Mouse (Mus musculus) heart, embryonic 12.5 days (tissue): Measurements from ENCODE around the gene Disp2. TPM values are rescaled to one million over a fixed set of nuclear protein-coding genes. Genes with fewer than 3 reads are reported as not detected.
A peak's percentile ranks its signal among the peaks of the same experiment; 100 is the strongest.

ENCODE experiments used
- ATAC-seq: fragments of 200-750 bp; cut with Nextera tagmentation; 2 replicates; pipeline ENCODE4 v1.8.0; 2017; ENCODE audit warnings: moderate TSS enrichment, moderate library complexity; ENCODE audit not compliant: insufficient number of reproducible peaks, low FRiP score
- H3K27ac ChIP-seq: fragments of 300-500 bp; sonication (generic); 2 replicates; pipeline ENCODE4 v1.5.1; 2016; ENCODE audit warnings: mild to moderate bottlenecking, moderate library complexity; ENCODE audit not compliant: poor library complexity, severe bottlenecking
- H3K27me3 ChIP-seq: fragments of 300-500 bp; sonication (generic); replicated peaks from 2 replicates; pipeline ENCODE4 v1.6.1; 2016; ENCODE audit warnings: mild to moderate bottlenecking, moderate library complexity
- H3K36me3 ChIP-seq: fragments of 300-500 bp; sonication (generic); 2 replicates; pipeline ENCODE4 v1.6.1; 2016; ENCODE audit warnings: mild to moderate bottlenecking, moderate library complexity
- H3K4me1 ChIP-seq: fragments of 300-500 bp; sonication (generic); replicated peaks from 2 replicates; pipeline ENCODE4 v1.6.1; 2016; ENCODE audit warnings: mild to moderate bottlenecking
- H3K4me2 ChIP-seq: fragments of 300-500 bp; sonication (generic); 2 replicates; pipeline ENCODE4 v1.6.1; 2016; ENCODE audit warnings: mild to moderate bottlenecking, moderate library complexity
- H3K4me3 ChIP-seq: fragments of 300-500 bp; sonication (generic); 2 replicates; pipeline ENCODE4 v1.5.1; 2016; ENCODE audit warnings: mild to moderate bottlenecking
- H3K9ac ChIP-seq: fragments of 300-500 bp; sonication (generic); 2 replicates; pipeline ENCODE4 v1.6.1; 2016; ENCODE audit warnings: mild to moderate bottlenecking, moderate library complexity
- H3K9me3 ChIP-seq: fragments of 300-500 bp; sonication (generic); replicated peaks from 2 replicates; pipeline ENCODE4 v1.6.1; 2016; ENCODE audit warnings: mild to moderate bottlenecking, moderate library complexity
- WGBS: fragments of 180-500 bp; shearing (Covaris S2); methylation state at CpG from one replicate; pipeline ENCODE4 v1.1.7; 2016; 5-methylcytosine and 5-hydroxymethylcytosine counted together
- polyA plus RNA-seq: library from polyadenylated mRNA; unstranded; fragments of >200 nt; fragmentation: Nextera tagmentation; extraction: Ambion mirVana; gene quantifications from 2 replicates; pipeline ENCODE4 v1.2.1, GENCODE M21; 2016

Disp2 gene
- polyA plus RNA-seq, 1 experiment from 2014 or later, result 0.23 TPM

DNA sequence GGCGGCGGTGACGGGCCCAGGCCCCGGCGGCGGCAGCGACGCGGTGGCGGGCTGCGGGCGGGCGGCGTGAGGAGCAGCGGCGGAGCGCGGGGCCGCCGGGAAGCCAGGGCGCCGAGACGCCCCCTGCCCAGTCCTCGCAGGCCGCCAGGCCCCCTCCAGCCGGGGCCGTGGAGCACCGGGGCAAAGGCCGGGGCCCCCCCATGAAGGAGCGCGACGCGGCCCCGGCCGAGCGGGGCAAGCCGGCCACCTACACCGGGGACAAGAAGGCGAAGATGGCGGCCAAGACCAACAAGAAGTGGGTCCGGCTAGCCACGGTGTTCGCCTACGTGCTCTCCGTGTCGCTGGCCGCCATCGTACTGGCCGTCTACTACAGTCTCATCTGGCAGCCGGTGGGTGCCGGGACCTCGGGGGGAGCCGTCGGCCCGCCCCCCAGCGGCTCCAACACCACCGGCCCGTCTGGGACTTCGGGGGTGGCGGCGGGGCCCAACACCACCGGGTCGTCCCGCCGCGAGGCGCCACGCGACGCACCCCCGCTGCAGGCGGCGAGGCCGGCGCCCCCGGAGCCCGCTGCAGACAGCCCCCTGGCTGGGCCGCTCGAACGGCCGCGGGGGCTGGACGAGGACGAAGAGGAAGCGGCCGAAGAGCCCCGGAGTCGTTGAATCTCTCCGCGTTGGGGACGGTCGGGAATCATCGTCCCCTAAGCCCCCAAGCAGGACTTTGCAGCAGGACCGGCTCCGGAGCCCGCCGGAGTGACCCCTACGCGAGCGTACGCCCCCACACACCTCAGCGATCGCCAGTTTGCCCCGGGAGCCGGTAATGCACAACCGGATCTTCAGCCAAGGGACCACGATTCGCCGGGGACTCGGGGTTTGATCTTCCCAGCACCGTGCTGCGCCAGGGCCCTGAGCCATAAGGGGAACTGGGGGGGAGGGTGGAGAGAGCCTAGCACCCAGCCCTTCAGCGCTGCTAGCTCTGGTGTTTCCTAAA, 33.3 kb upstream of the Disp2 start:
- Histone ChIP-seq H3K4me1 (peaks cover 49% of the 10 kb centered on the region), H3K9ac (peak overlapping the region; percentile 96), H3K36me3 (peaks cover 15% of the 10 kb centered on the region; the same call in 1 of the 2 replicates), H3K9me3 (no peaks in the 10 kb centered on the region), H3K27me3 (peaks cover 14% of the 10 kb centered on the region), H3K4me3 (peak overlapping the region; percentile 94), H3K27ac (peak overlapping the region; percentile 76), H3K4me2 (peak overlapping the region; percentile 86)
- WGBS, result 2% methylated on average over 102 of the region's 113 CpGs
- peak; percentile 47 for ATAC-seq

DNA sequence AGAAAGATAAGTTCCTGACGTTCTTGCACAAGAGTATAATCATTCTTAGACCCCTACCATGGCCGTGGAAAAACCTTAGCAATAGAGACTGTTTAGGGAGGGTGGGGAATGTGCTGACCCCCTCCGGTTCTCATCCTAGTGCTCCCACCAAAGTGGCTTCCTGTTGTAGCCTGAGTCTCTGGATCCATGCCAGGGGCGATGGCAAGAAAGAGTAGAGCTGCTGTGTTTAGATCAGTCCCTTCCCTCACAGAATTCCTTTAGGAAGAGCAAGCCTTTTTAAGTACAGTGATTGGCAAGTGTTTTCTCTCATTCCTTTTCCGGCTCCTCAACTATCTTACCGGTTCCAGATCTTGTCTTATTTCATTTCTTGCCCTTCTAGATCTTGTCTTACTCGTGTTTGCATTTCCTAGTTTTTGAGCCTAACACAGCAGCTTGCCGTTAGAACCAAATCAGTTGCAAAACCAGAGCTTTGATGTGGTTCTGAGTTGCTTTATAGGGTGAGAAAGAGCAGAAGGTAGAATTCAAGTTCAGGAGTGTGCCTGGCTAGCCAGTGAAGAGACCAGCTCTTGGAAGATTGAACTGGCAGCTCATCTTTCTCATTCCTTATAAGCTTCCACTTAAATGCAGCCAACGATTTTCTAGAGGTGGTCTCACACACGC, 32.1 kb upstream of the Disp2 start:
- no peak for ATAC-seq
- peak overlapping the region; percentile 96 for H3K9ac ChIP-seq
- H3K27me3 ChIP-seq, result peaks cover 7% of the 10 kb centered on the region
- peak overlapping the region; percentile 86 for H3K4me2 ChIP-seq
- H3K27ac ChIP-seq, result peak overlapping the region; percentile 76; the same call in 1 of the 2 replicates
- H3K4me1 ChIP-seq, result peaks cover 61% of the 10 kb centered on the region
- peaks cover 15% of the 10 kb centered on the region; the same call in 1 of the 2 replicates for H3K36me3 ChIP-seq
- peak overlapping the region; percentile 94 for H3K4me3 ChIP-seq
- 24% methylated on average over 10 of the region's 10 CpGs for WGBS
- H3K9me3 ChIP-seq, result no peaks in the 10 kb centered on the region

DNA sequence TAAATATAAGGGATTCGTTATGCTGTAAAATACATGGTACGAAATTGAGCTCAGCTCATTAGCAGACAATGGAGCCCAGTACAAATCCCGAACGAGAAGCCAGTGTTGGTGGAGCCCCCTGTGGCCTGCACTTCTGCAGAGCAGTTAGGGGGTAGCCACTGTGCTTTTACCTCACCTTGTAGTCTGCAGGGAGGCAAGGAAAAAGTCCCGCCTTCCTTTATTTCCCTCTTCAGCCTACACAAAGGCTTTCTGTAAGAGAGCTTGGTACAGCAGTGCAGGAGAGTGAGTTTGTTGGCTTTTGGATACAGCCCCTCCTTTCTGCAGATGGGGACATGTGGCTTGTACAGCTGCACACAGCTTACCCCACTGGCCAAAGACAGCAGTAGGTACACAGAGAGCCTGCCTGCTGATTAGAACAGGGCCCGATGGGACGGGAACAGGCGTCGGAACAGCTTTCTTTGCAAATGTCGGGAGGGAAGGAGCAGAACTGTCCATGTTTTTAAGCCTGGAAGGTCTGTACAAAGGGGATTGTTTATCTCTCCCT, 30.1 kb upstream of the Disp2 start:
- no peak for ATAC-seq
- Histone ChIP-seq H3K4me1 (peaks cover 69% of the 10 kb centered on the region), H3K27ac (peak overlapping the region; percentile 89; the same call in 1 of the 2 replicates), H3K9me3 (no peaks in the 10 kb centered on the region), H3K4me2 (peak overlapping the region; percentile 40), H3K36me3 (peaks cover 15% of the 10 kb centered on the region; the same call in 1 of the 2 replicates), H3K27me3 (peaks cover 2% of the 10 kb centered on the region; the same call in 1 of the 2 replicates), H3K9ac (peak overlapping the region; percentile 57), H3K4me3 (0 out of 2 replicates have a peak overlapping the region, but pooled peaks have one; percentile 2)
- 54% methylated on average over 10 of the region's 10 CpGs for WGBS

DNA sequence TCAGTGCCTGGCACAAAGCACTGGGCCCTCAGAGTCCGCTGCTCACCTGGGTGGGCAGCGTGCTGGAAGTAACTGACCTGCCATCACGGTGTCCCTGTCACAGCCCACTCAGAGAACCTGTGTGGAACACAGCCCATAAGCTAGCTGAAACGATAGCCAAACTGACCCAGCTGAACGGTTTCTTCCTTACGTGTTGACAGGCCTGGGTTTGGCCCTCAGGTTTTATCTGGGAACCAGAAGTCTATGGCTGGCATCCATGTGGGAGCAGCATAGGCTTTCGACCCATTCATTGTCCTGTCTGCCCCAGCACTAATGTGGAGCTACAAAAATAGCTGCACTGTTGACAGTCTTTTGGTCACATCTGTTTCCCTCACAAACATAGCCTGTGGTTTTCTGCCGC, 29.0 kb upstream of the Disp2 start:
- no peak for ATAC-seq
- Histone ChIP-seq H3K9me3 (no peaks in the 10 kb centered on the region), H3K27ac (peak overlapping the region; percentile 89), H3K9ac (peak overlapping the region; percentile 57; the same call in 1 of the 2 replicates), H3K4me1 (peaks cover 62% of the 10 kb centered on the region), H3K36me3 (peaks cover 15% of the 10 kb centered on the region; the same call in 1 of the 2 replicates), H3K27me3 (no peaks in the 10 kb centered on the region), H3K4me2 (peak overlapping the region; percentile 40), H3K4me3 (no peak overlapping the region)
- WGBS, result 40% methylated on average over 8 of the region's 8 CpGs

DNA sequence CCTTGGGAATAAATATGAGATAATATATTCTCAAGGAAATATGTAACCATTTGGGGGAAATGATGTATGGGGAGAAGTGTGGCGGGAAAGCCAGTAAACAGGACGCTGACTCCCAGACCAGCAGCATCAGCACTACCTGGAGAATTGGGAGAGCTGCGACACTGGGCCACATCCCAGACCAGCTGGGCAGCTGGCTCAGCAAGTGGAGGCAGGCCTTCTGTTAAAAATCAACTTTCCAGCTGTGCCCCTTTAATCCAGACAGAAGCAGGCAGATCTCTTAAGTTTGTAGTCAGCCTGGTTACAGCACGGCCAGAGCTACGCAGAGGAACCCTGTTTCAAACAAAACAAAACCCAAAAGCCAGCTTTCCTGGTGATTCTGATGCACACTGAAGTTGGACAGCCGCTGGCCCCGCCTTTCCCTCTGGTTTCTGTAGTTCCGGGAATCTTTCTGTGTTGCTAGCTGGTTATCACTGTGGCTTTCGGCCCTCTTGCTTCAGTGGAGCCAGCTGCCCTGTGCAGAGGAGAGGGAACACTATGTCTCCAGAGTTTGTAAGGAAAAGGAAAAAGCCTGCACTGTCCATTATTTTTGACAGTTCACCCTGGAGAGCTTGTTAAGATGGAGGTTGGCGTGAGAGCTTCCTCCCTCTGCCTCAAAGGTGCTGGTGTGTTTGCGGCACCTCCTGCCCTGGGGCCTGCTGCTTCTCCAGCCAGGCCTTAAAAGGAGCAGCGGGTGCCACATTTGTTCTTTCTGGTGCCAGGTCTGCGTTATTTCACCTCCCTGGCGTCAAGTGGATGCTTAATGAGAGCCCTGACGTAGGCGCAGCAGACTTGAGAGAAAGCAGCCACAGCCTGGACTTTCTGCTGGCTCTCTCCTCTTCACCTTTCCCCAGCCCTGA, 27.4 kb upstream of the Disp2 start:
- peak overlapping the region; percentile 46 for H3K9ac ChIP-seq
- H3K36me3 ChIP-seq, result peaks cover 16% of the 10 kb centered on the region
- H3K4me1 ChIP-seq, result peaks cover 59% of the 10 kb centered on the region
- peak overlapping the region; percentile 81 for H3K27ac ChIP-seq
- H3K9me3 ChIP-seq, result no peaks in the 10 kb centered on the region
- peaks cover 7% of the 10 kb centered on the region for H3K27me3 ChIP-seq
- peak overlapping the region; percentile 19 for H3K4me2 ChIP-seq
- 44% methylated on average over 16 of the region's 16 CpGs for WGBS
- ATAC-seq, result peak; percentile 37; the same call in 1 of the 2 replicates
- no peak overlapping the region for H3K4me3 ChIP-seq

DNA sequence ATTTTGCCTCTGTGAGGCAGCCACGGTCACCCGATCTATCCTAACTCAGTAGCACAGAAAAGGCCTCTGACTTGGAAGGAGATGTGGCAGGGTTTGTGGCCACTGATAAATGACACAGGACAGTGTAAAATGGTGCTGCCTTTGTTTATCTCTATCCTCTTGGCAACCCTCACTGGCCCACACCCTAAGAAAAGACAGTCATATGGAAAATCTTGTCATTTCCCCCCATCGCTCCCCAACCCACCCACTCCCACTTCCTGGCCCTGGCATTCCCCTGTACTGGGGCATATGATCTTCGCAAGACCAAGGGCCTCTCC, 26.8 kb upstream of the Disp2 start:
- Histone ChIP-seq H3K4me3 (no peak overlapping the region), H3K36me3 (peaks cover 22% of the 10 kb centered on the region), H3K9me3 (no peaks in the 10 kb centered on the region), H3K27me3 (peaks cover 11% of the 10 kb centered on the region), H3K4me1 (peaks cover 53% of the 10 kb centered on the region), H3K4me2 (peak overlapping the region; percentile 19; the same call in 1 of the 2 replicates), H3K9ac (0 out of 2 replicates have a peak overlapping the region, but pooled peaks have one; percentile 46), H3K27ac (peak overlapping the region; percentile 81)
- peak; percentile 59; the same call in 1 of the 2 replicates for ATAC-seq
- WGBS, result 44% methylated on average over 4 of the region's 4 CpGs

DNA sequence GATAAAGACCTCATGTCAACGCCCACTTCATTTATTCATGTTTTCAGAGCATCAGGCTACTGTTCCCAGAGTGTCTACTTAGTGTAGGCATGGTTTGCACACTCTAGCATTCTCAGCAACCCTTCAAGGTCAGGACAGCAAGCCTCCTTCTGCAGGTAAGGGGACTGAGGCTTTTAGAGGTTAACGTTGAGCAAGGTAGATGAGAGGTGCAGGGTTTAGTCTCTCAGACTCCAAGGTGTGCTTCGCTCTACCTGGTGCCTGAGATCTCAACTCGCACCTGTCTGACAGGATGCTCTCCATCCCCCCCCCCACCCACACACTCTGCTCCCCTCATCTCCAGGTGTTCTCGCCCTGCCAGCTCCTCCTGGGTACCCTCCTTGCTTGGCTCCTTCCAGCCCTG, 25.4 kb upstream of the Disp2 start:
- no peak for ATAC-seq
- 87% methylated on average over 5 of the region's 5 CpGs for WGBS

DNA sequence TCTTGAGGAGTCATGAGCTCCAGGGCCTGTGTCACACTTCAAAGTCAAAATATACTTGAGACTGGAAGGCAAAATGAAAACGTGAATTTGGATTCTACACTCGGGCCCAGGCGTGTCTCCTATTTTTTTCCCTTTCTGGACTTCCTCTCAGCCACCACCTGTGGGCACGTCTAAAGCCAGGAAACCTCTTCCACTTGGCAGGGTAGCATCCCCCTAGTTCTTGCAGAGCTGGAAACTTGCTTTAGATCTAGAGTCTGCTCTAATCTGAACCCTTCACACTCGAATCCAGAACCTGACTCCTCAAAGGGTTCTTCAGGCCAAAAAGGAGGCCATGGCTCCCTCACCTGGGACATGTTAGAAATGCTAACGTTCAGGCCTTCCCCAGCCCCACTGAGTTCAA, 24.1 kb upstream of the Disp2 start:
- 77% methylated on average over 6 of the region's 6 CpGs for WGBS
- Histone ChIP-seq H3K9ac (no peak overlapping the region), H3K36me3 (peaks cover 19% of the 10 kb centered on the region), H3K27me3 (peaks cover 18% of the 10 kb centered on the region), H3K9me3 (no peaks in the 10 kb centered on the region), H3K27ac (no peak overlapping the region), H3K4me2 (no peak overlapping the region), H3K4me3 (no peak overlapping the region), H3K4me1 (peaks cover 38% of the 10 kb centered on the region)
- ATAC-seq, result no peak

More for the DNA sequence above, 25.4 kb upstream of the Disp2 start:
- peaks cover 18% of the 10 kb centered on the region for H3K27me3 ChIP-seq
- peaks cover 40% of the 10 kb centered on the region for H3K4me1 ChIP-seq
- H3K4me2 ChIP-seq, result no peak overlapping the region
- H3K36me3 ChIP-seq, result peaks cover 23% of the 10 kb centered on the region
- no peak overlapping the region for H3K27ac ChIP-seq
- H3K4me3 ChIP-seq, result no peak overlapping the region
- H3K9ac ChIP-seq, result no peak overlapping the region
- H3K9me3 ChIP-seq, result no peaks in the 10 kb centered on the region

- Histone ChIP-seq H3K4me1 (peaks cover 39% of the 10 kb centered on the region), H3K27me3 (peaks cover 18% of the 10 kb centered on the region), H3K9ac (no peak overlapping the region), H3K27ac (no peak overlapping the region), H3K4me2 (no peak overlapping the region), H3K9me3 (no peaks in the 10 kb centered on the region), H3K36me3 (peaks cover 19% of the 10 kb centered on the region), H3K4me3 (no peak overlapping the region)
- ATAC-seq, result no peak
- WGBS, result 73% methylated on average over 4 of the region's 4 CpGs
These were observed 23.4 kb upstream of the Disp2 start for GRCm38 (mm10) chr2:118756103-118756502.

- no peak overlapping the region for H3K27ac ChIP-seq
- peaks cover 19% of the 10 kb centered on the region for H3K36me3 ChIP-seq
- H3K4me1 ChIP-seq, result peaks cover 51% of the 10 kb centered on the region
- peaks cover 18% of the 10 kb centered on the region for H3K27me3 ChIP-seq
- no peak overlapping the region for H3K4me3 ChIP-seq
- ATAC-seq, result peak; percentile 35; the same call in 1 of the 2 replicates
- H3K9me3 ChIP-seq, result no peaks in the 10 kb centered on the region
- WGBS, result 8% methylated on average over 8 of the region's 8 CpGs
- peak overlapping the region; percentile 36; the same call in 1 of the 2 replicates for H3K9ac ChIP-seq
- peak overlapping the region; percentile 12; the same call in 1 of the 2 replicates for H3K4me2 ChIP-seq
These were observed 19.7 kb upstream of the Disp2 start for GRCm38 (mm10) chr2:118759828-118760227.
